Mouse (Mus musculus) lung, postnatal 0 days (tissue): ENCODE measurements around the gene S100z.

ENCODE experiments used
- CTCF ChIP-seq: IDR thresholded peaks from 2 replicates; pipeline ENCODE4 v1.5.1; 2016; ENCODE audit warnings: antibody characterized with exemption, mild to moderate bottlenecking
- EP300 ChIP-seq: IDR thresholded peaks from 2 replicates; pipeline ENCODE4 v1.6.1; 2016; ENCODE audit warnings: antibody characterized with exemption, mild to moderate bottlenecking, control low read depth

- no peak for TF ChIP-seq EP300
- no peak for TF ChIP-seq CTCF
Measured at GRCm38 (mm10) chr13:95439569-95439968, 39.0 kb downstream of the S100z start.
